Mouse (Mus musculus) cerebellum, adult 18-20 months (tissue): Measurements from ENCODE around the gene AW549877.

Source experiments
- DNase-seq, 2 experiments: peaks; one replicate each; pipeline ENCODE4 v3.0.0; 2021

Gene AW549877

DNA sequence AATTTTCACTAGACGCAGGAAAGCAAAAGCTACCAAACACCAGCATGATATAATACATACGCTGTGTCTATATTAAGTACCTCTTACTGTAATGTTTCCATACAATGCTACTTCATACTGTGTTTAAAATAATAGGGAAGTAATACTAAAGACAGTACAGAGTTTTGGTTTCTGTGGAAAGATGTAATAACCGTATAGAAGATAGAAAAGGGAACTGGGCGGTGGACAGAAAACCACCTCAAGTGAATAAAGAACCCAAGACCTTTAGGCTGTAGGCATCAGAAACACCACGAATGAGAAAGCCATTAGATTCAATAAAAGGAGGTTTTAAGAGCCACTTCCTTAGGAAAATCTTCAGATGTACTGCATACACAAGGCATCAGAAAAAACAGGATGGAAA lies 12.8 kb downstream of the AW549877 start:
- no peak for DNase-seq

DNA sequence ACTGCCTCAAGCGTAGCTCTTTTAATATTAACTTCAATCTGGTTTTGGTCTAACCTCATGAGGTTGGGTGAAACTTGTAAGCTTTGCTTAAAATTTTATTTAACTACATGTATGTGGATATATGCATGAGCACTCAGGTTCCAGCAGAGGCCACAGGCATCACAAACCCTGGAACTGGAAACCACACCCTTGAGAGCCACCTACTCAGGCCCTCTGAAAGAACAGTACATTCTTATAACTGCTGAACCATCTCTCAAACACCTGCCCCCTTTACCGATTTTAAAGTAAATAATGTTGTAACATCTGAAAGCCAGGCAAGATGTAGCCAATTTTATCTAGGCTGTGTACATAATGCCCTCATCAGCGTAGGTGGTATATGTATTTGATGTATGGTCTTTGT lies 15.7 kb downstream of the AW549877 start:
- DNase-seq = no peak

DNA sequence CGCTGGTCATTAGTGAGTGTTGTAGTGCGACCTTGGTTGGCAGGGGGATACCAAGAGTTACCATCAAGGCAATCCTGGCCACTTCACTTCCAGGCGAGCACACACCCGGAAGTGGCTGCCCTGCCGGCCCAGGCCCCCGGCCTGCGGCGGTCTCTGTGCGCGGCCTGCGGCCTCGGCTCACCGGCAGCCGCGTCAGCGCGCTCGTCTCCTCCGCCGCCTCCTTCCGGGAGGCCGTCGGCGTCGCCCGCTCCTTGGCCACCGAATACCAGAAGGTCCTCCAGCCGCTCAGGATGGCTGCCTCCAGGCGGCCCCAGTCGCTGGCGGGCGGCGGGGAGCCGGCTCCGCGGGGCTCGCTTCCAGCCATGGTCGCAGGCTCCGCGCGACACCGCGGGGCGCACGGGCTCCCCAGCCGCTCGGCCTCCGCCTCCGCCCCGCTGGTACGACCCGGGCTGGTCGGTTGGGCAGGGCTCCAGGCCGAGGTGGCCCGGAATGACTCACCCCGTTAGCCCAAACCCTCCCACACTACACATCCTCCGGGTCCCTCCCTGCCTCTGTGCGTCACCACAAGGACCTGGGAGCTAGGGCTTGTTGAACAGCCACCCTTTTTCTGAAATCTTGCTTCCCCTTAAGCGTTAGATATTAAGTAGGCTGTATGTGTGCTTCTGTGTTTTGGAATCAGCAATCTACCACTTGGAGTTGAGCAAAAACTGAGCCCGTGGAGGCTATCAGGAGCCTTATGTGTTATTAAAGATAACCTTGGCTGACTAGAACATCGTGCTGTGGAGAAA lies 16.3 kb downstream of the AW549877 start, which contains the start of gene Fbxo4:
Gene Fbxo4 (minus strand): TSS at position 513 of the 788 bp plus-strand sequence.
- DNase-seq = peak; percentile 87 to 90

DNA sequence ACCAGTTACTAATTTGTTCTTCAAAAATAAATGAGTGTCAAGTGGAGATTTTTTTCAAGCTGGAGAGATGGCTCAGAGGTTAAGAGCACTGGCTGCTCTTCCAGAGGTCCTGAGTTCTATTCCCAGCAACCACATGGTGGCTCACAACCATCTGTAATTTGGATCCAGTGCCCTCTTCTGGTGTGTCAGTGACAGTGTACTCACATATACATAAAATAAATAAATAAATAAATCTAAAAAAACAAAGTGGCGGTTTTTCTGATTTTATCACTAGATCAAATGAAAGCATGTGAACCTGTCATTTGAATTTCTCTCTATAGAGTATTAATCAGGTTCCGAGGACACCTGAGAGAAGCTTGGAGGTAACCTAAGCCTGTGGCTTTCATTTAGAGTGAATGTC lies 17.3 kb downstream of the AW549877 start:
- no peak for DNase-seq

DNA sequence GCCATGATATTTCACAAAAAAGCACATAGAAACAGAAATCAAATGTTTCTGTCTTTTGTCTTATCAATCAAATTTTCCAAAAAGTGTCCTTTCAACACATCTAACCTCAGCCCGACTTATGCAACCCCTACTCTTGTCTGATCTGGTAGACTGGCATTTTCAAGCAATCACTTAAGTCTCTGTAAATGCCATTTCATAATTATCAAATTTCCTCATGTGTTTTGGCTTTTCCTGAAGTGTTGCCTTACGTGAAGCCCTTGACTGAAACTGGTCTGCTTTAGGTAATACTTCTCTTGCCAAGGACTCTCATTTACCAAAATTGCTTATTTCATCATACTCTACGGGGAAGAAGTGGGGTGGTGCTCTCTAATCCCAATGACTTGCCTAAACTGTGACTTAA lies 22.2 kb downstream of the AW549877 start:
- DNase-seq = no peak

DNA sequence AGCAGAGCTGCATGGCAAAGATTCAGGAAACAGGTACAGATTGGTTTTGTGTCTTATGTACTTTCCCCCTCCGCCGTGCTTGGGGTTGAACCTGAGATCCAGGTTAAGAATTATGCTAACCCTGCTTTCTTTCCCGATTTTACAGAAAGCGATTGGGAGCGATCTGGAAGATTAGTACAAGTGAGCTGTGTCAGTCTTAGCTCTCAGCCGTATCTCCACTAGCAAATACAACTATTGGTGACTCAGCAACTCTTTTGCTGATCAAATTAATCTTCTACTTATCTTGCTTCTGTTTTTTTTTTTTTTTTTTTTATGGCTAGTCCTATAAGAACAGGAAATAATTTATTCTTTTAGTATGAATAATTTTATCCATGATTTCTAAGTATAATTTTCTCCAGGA lies 25.4 kb downstream of the AW549877 start:
- DNase-seq = no peak

DNA sequence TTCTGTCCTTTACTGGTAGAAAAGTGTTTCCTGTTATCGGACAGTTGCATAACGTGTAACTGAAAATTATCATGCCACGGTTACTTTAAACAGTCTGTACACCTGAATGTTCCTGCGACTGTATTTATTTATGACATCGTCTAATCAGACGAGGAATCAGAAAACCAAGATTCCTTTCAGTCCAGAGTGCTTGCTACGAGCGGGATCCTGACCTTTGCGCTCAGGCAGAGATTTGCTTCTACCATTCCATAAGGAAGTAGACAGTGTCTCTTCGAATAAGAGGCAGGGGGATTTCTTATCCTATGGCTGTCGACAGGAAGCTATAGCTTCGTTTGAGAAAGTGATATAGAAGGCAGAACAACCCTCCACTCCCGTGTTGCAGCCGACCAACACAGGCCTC lies 25.8 kb downstream of the AW549877 start:
- DNase-seq = no peak

DNA sequence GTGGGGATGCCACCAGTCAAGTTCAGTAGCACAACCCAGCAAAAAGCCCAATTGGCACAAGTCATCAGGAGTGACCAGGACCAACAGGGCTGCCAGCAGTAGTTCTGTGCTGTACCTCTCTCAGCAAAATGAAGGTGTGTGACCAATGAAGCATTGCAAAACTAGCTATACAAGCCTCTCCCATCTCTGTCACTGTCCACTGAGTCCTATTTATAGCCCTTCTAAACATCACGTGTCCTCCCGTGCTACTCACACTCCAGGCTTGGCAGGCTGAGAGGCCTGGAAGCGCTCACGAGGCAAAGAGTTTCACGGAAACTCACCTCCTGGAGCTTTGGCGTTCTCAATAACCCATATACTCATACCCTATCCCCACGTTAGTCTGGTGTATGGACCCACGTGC lies 33.3 kb downstream of the AW549877 start:
- DNase-seq = no peak

DNA sequence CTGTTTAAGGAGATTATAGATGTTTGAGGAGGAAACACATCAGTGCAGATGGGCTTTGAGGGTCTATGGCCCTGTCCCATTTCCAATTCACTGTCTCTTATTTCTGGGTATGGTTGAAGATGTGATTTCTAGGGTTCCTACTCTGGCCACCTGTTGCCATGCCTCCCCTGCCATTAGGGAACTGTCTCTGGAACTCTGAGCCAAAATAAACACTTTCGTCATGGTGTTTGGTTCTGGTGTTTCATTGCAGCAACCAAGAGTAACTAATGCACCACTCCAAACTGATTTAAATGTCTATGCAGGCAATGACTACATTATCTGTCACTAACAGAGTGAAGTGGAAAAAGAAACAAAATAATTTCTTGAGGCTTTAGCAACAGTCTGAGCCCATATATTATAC lies 35.5 kb downstream of the AW549877 start:
- no peak for DNase-seq

DNA sequence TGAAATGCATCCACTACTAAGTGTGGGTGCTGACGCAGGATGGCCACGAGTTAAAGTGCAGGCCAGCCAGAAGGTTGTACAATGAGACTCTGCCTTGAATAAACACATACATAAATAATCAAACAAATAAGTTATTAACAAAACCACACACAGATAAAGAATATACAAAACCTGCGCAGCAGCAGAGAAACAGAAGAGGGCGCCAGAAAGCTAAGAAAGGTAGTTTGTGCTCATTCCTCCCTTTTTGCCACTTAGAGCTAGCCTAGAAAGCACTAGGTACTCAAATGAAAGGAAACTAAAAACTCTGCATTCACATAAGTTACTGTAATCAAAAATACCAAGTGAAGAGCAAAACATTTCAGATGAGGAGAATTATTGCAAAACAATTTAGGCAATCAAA lies 37.6 kb downstream of the AW549877 start:
- peak; percentile 53 to 57 for DNase-seq

DNA sequence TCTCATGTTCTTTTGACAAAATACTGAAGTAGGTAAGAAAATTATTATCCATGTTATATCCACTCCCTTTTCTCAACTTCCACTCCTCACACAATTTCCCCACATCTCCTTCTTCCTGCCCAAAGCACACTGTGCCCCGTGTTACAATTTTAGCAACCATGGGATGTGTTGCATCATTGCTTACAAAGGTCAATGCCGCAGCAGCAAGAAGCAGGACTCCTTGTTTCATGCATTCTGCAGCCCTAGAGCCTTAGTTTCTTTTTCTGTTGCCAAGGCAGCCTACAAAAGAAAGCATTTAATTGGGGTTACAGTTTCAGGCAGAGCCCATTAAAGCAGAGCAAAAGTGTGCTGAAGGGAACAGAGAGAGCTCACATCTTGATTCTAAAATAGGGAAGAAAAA lies 40.6 kb downstream of the AW549877 start:
- DNase-seq = no peak

DNA sequence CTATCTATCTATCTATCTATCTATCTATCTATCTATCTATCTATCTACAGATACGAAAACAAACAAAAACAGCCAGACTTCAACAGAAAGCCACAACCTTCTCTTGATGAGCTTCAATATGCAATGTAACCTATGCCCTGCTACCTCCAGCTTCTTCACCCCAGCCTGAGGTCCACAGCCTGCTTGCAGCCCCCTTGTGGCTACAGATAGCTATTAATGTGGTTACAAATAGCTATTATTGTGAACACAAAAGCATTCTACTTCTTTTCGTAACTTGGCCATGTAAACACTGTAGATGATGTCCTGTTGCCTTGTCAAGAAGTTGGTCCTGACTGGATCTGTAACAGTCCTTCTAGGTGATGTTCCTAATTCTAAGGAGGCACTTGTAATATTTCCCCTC lies 57.4 kb downstream of the AW549877 start:
- no peak for DNase-seq

DNA sequence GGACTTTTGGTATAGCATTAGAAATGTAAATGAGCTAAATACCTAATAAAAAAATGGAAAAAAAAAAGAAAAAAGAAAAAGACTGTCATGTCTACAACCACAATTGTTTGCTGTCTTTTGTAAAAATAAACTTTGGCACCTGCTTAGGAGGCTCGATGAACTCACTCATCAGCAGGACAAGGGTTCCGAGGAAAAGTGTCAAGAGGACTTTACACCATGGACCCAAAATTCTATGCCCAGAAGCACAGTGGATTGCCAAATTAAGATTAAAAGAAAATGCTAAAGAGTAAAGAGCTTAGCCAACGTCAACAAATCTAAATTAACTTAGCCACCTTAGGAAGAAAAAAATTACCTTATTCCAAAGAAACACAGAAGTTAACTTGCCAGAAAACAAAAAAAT lies 59.5 kb downstream of the AW549877 start:
- no peak for DNase-seq

DNA sequence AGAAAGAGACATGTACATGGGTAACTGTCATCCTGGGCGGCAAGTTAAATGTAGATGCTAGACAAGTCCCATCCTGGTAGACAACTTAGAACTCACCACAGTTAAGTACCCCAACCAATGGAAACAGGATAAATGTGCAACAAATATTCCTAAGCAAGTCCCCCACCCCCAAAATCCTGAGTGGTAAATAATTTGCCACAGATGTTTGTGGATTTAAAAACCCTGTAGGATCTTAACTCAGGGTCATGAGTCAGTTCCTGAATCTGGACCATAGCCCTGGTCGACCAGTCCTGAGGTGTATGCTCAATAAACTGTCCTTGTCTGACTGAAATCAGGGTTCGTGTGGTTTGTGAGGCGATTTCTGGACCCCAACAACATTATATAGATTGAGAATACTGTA lies 62.1 kb downstream of the AW549877 start:
- no peak for DNase-seq
